Mouse (Mus musculus): ENCODE results near the gene Efna4. TPM values are rescaled to one million over a fixed set of nuclear protein-coding genes. Genes with fewer than 3 reads are reported as not detected.
A peak's percentile ranks its signal among the peaks of the same experiment; 100 is the strongest.

Efna4 gene
- polyA plus RNA-seq (2015; fragmentation: Nextera tagmentation; extraction: Ambion mirVana), result 9.9 and 10.2 TPM in 2 replicates

DNA sequence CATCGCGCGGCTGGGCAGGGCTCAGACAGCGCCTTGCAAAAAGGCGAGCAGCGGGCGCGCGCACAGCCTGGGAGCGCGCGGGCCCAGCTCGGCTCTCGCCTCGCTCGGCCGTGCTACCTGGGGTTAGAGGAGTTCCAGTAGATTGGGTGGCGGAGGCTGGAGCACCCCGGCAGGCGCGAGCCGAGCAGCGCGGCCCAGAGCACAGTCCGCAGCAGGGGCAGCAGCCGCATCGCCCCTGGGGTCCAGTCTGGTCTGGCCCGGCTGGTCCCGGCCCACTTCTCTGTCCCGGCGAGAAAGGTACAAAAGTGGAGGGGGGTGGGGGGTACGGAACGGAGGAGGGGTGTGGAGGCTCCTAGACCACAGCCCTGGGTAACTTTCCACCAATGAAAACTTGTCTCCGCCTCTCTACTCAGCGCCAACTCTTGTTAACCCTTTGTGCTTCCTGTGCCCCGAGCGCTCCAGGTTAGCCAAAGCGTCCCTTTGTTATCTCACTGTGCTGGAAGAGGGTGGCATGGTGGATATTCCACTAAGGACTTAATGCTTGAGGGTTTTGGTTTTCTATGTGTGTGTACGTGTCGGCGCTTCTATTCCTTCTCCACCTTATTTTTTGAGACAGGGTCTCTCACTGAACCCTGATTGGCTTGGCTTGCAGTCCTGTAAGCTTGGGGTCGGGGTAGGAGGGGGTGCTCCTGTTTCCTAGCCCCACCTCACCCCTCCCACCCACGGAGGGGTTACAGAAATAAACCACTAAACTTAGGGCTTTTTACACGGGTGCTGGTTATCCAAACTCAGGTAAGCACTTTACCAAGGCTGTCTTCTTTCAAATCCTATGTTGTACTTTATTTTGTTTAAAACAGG is at the start of gene Efna4:
Gene Efna4 (minus strand): TSS at position 308 of the 858 bp plus-strand sequence.
- Histone ChIP-seq H3K4me3 (peak within 1 kb of the TSS; percentile 77), H3K4me2 (peak within 1 kb of the TSS; percentile 71), H3K36me3 (peaks cover 32% of the 10 kb centered on the region), H3K27me3 (replicated peaks) (0 out of 2 replicates have a peak, but pooled peaks cover 12% of the 10 kb centered on the region), H3K4me1 (peaks cover 33% of the 10 kb centered on the region), H3K9me3 (no peaks in the 10 kb centered on the region), H3K9ac (peak within 1 kb of the TSS; percentile 91), H3K27ac (replicated peaks) (peak within 1 kb of the TSS; percentile 65)
- peak; percentile 68 for ATAC-seq (ENCODE audit: extremely low read depth, insufficient number of reproducible peaks, low FRiP score, low TSS enrichment)
- WGBS, result 1% methylated on average over 44 of the region's 44 CpGs

DNA sequence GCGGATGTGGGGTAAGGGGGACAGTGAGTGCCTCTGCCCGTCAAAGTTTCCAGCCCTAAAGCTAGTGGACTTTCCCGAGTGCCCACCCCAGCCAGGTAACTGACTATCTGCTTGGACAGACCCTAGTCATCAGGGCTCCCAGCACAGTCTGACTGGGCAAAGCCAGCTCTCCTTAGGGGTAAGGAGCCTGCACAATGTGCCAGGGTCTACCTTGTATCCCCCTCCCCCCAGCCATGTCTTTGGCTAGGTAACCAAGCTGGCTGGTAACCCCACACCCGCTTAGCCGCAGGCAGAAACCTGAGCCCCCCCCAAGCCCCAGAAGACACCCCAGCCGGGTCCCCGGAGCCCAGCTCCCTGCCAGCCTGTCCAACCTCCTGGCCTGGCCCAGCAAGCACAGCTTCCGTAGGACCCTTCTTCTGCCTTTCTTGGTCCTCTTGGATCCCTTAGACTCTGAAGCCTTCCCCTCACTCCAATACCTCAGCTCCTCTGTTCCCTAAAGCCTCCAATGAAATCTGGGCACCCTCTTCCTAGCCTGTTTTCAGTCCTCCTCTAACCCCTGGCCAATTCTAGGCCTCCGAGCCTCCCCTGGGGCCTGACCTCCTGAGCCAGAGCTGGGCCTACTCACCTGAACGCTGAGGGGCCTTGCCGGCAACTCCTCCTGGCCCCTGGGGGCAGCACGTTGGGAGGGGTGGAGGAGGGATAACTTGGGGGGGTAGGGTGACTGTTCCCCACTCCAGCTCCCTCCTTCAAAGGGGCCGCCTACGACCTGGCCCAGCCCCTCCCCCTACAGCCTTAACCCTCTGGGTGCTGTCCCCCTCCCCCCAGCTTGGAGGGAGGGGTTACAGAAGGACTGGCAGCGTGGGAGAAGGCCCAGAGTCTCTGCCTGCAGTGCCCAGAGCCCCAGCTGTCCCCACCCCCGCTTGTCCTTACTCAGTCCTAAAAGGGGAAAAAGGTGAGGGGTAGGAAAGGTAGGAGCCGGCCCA is 48.9 kb upstream of the Efna4 start:
- ATAC-seq (ENCODE audit: extremely low read depth, insufficient number of reproducible peaks, low FRiP score, low TSS enrichment), result no peak
- Histone ChIP-seq H3K4me3 (no peak overlapping the region), H3K36me3 (no peaks in the 10 kb centered on the region), H3K4me2 (no peak overlapping the region), H3K27ac (replicated peaks) (no peak overlapping the region), H3K9ac (no peak overlapping the region), H3K27me3 (replicated peaks) (no peaks in the 10 kb centered on the region), H3K9me3 (no peaks in the 10 kb centered on the region), H3K4me1 (peaks cover 55% of the 10 kb centered on the region)
- WGBS, result 67% methylated on average over 17 of the region's 17 CpGs

DNA sequence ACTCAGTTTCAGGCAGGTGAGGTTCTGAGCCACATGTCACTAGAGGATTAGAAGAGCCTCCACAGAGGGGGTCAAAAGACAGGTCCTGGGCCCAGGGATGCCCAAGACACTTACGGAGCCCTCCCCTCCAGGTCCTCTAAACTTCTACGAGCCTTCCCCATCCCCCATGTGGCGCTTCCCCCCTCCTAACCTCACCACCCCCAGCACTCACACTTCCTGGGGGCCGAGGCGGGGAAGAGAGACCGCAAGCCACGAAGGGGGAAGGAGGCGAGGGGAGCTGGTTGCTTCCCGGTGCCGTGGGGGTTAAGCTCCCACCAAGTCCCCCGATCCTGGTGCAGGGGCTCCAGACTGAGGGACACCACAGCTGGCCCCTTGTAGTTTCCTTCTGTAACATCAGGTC is 47.6 kb upstream of the Efna4 start:
- Histone ChIP-seq H3K4me1 (peaks cover 42% of the 10 kb centered on the region), H3K27me3 (replicated peaks) (no peaks in the 10 kb centered on the region), H3K4me2 (no peak overlapping the region), H3K36me3 (peaks cover 10% of the 10 kb centered on the region), H3K4me3 (no peak overlapping the region), H3K9ac (no peak overlapping the region), H3K27ac (replicated peaks) (no peak overlapping the region), H3K9me3 (no peaks in the 10 kb centered on the region)
- no peak for ATAC-seq (ENCODE audit: extremely low read depth, insufficient number of reproducible peaks, low FRiP score, low TSS enrichment)
- 43% methylated on average over 11 of the region's 11 CpGs for WGBS

DNA sequence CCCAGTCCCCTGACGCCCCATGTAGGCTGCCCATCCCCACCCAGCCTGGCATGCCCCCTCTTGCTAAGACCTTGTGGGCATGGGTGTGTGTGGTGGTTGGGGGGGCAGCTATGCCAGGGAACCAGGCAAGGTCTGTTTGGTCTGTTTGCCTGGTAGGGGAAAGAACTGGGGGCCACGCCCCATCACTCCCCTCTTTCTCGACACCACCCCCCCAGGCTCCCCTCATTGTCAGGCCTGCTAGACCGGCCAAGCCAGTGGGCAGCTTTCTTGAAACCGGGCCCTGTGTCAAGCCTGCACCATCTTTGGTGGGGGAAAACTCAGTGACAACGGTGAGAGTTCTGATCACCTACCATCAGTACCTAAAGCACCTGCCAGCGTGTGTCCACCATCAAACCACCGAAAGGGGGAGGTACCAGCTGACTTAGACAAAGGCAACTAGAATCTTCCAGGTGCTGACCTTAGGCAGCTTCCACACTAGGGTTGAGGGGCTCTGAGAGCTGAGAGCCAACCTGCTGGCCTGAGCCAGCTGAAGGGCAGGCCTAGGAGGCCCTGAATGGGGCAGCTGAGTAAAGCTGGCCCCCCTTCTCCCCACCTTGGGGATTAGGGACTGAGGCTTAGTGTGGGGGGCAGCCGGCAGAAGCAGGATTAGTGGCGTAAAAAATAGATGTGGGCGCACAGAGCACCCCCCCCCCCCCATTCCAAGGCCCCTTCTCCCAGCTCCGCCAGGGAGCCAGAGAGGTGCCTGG is 46.7 kb upstream of the Efna4 start:
- Histone ChIP-seq H3K27ac (replicated peaks) (no peak overlapping the region), H3K9me3 (no peaks in the 10 kb centered on the region), H3K4me3 (no peak overlapping the region), H3K36me3 (peaks cover 20% of the 10 kb centered on the region), H3K27me3 (replicated peaks) (no peaks in the 10 kb centered on the region), H3K9ac (peak overlapping the region; percentile 28; the same call in 1 of the 2 replicates), H3K4me1 (peaks cover 33% of the 10 kb centered on the region), H3K4me2 (no peak overlapping the region)
- 74% methylated on average over 12 of the region's 12 CpGs for WGBS
- ATAC-seq (ENCODE audit: extremely low read depth, insufficient number of reproducible peaks, low FRiP score, low TSS enrichment), result no peak

DNA sequence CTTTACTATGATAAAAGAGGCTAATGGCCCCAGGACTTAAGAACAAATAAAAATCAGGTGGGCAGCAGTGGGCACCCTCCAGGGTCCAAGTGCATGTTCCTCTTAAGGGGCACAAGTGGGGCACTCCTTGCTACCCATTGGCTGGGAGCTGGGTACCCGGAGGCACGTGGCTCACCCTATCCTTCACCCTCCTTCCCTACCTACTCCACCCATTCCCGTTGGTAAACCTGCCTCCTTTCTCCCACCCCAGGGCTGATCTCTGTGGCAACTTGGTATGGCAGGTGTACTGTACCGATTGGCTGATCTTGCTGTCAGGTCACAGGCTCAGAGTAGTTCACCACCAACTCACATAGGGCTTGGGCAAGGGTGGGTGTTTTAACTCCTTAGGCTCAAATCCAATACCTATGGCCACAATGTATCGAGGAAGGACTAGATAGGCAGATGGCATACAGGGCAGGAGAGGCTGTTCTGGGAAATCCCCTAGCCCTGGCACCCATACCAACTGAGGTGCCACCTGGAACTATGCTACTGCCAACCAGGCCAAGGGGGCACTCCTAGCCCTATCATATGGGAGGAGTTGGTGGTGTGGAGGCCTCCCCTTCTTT is 45.9 kb upstream of the Efna4 start:
- H3K4me2 ChIP-seq, result no peak overlapping the region
- H3K27ac ChIP-seq (replicated peaks), result no peak overlapping the region
- 78% methylated on average over 5 of the region's 5 CpGs for WGBS
- no peak overlapping the region for H3K4me3 ChIP-seq
- H3K36me3 ChIP-seq, result peaks cover 26% of the 10 kb centered on the region
- ATAC-seq (ENCODE audit: extremely low read depth, insufficient number of reproducible peaks, low FRiP score, low TSS enrichment), result no peak
- no peaks in the 10 kb centered on the region for H3K27me3 ChIP-seq (replicated peaks)
- peaks cover 31% of the 10 kb centered on the region for H3K4me1 ChIP-seq
- no peak overlapping the region for H3K9ac ChIP-seq
- no peaks in the 10 kb centered on the region for H3K9me3 ChIP-seq

DNA sequence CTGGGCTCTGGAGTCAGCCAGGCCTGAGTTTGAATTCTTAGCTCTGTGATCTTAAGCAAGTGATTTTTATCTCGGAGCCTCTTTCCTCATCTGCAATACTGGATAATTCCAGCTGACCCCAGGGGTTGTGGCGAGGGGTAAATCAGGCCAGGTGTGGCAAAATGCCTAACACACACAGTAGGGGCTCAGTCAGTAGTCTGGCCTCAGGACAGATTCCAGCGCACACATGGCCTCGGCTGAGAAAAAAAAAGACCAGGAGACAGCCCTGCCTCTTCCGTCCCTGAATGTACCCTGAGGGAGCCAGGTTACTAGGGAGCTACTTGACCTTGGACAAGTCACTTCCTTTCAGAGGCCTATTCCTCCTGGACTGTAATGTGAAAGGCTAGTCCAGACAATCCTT is 45.1 kb upstream of the Efna4 start:
- peaks cover 32% of the 10 kb centered on the region for H3K4me1 ChIP-seq
- no peaks in the 10 kb centered on the region for H3K27me3 ChIP-seq (replicated peaks)
- no peak overlapping the region for H3K27ac ChIP-seq (replicated peaks)
- H3K36me3 ChIP-seq, result peaks cover 26% of the 10 kb centered on the region
- H3K4me2 ChIP-seq, result no peak overlapping the region
- no peak overlapping the region for H3K4me3 ChIP-seq
- no peaks in the 10 kb centered on the region for H3K9me3 ChIP-seq
- WGBS, result 64% methylated on average over 5 of the region's 5 CpGs
- no peak overlapping the region for H3K9ac ChIP-seq
- no peak for ATAC-seq (ENCODE audit: extremely low read depth, insufficient number of reproducible peaks, low FRiP score, low TSS enrichment)

DNA sequence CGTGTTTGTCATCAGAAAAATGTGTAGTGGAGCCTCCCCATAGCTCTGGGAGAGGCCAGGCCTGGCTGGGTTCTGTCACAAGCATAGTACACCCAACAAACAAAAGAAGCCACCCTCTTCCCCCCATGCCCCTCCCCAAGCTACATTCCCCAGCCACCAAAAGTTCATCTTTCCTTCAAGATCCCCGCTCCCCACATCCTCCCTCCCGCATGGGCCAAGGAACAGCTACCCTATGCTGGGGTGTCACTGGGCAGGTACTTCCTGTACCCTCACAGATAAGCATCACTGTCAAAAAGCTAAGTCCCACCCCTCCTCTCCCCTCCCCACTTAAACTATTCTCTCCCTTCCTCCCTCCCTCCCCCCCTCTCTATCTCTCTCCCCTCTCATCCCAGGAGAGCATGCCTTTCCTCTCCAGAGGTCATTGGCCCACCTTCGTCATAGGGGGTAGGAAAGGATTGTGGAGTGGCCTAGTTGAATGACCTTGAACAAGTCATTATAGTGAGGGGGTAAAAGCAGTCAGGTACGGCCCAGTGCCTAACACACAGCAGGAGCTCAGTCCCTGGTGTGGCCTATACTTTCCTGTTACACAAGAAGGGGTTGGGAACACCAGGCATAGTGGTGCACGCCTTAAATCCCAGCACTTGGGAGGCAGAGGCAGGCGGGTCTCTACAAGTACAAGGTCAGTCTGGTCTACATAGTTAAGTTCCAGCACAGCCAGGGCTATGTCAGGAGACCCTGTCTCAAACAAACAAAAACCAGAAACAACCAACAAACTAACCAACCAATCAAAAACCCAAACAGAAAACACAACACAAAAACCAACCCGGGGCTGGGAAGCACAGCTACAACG is 44.4 kb upstream of the Efna4 start:
- no peaks in the 10 kb centered on the region for H3K27me3 ChIP-seq (replicated peaks)
- H3K4me2 ChIP-seq, result no peak overlapping the region
- no peaks in the 10 kb centered on the region for H3K9me3 ChIP-seq
- no peak overlapping the region for H3K4me3 ChIP-seq
- ATAC-seq (ENCODE audit: extremely low read depth, insufficient number of reproducible peaks, low FRiP score, low TSS enrichment), result no peak
- H3K9ac ChIP-seq, result no peak overlapping the region
- peaks cover 26% of the 10 kb centered on the region for H3K36me3 ChIP-seq
- WGBS, result 79% methylated on average over 9 of the region's 9 CpGs
- H3K27ac ChIP-seq (replicated peaks), result no peak overlapping the region
- H3K4me1 ChIP-seq, result peaks cover 36% of the 10 kb centered on the region

DNA sequence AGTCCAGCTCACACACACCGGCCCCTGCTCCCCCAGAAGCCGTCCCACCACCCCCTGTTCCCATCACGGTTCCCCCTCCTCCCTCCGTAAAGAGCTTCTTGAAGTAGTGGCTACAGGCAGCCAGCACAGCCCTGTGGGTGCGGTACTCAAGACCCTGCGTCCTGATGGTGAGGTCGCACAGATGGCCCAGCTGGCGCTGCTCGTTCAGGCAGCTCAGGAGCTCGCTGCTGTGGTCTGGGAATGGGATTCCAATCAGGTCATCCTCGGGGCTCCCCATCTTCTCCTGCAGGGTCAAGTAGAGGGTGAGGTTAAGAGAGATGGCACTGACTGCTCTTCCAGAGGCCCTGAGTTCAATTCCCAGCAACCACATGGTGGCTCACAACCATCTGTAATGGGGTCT is 43.4 kb upstream of the Efna4 start:
- WGBS, result 83% methylated on average over 11 of the region's 11 CpGs
- Histone ChIP-seq H3K9ac (no peak overlapping the region), H3K9me3 (no peaks in the 10 kb centered on the region), H3K4me2 (no peak overlapping the region), H3K4me3 (no peak overlapping the region), H3K27ac (replicated peaks) (no peak overlapping the region), H3K36me3 (peaks cover 26% of the 10 kb centered on the region), H3K27me3 (replicated peaks) (no peaks in the 10 kb centered on the region), H3K4me1 (peaks cover 31% of the 10 kb centered on the region)
- ATAC-seq (ENCODE audit: extremely low read depth, insufficient number of reproducible peaks, low FRiP score, low TSS enrichment), result no peak

DNA sequence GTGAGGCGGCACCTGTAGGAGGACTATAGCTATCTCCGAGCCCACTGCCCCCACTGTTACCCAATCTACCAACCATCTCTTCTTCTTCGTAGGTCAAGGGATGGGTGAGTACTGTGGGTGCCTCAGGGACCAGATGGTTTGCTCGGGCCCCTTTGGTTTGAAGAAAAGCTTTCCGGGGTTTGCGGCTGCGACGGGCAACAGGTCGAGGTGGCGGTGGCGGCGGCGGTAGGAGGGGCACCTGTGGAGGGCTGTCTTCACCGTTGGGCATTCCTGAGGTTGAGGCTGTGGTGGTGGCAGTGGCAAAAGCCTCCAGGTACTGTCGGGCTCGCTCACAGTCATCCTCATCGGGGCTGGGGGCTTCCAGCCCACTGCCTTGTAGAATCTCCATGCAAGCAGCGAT is 42.9 kb upstream of the Efna4 start:
- no peak overlapping the region for H3K27ac ChIP-seq (replicated peaks)
- ATAC-seq (ENCODE audit: extremely low read depth, insufficient number of reproducible peaks, low FRiP score, low TSS enrichment), result no peak
- WGBS, result 89% methylated on average over 18 of the region's 18 CpGs

DNA sequence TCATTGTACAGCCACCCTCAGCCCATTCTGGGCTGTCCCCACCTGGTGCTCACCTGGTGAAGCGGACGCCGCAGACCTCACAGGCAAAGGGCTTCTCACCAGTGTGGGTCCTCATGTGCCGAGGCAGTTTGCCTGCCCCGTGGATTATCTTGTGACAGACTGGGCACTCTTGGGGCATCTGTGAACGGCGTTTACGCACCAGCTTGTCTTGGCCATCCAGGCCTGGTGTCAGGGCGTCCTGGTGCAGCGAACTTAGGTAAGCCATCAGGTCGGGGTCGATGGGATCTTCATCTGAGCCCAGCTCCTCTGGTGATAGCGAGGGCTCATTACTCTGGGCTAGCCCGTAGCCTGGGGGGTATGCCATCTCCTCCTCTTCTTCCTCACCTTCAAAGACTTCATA is 42.5 kb upstream of the Efna4 start:
- no peaks in the 10 kb centered on the region for H3K9me3 ChIP-seq
- ATAC-seq (ENCODE audit: extremely low read depth, insufficient number of reproducible peaks, low FRiP score, low TSS enrichment), result no peak

More for the DNA sequence above, 42.9 kb upstream of the Efna4 start:
- H3K9ac ChIP-seq, result no peak overlapping the region
- H3K4me3 ChIP-seq, result no peak overlapping the region
- H3K4me2 ChIP-seq, result no peak overlapping the region
- no peaks in the 10 kb centered on the region for H3K9me3 ChIP-seq
- H3K4me1 ChIP-seq, result peaks cover 31% of the 10 kb centered on the region
- H3K36me3 ChIP-seq, result peaks cover 26% of the 10 kb centered on the region
- no peaks in the 10 kb centered on the region for H3K27me3 ChIP-seq (replicated peaks)

More for the DNA sequence above, 42.5 kb upstream of the Efna4 start:
- Histone ChIP-seq H3K9ac (no peak overlapping the region), H3K4me1 (peaks cover 28% of the 10 kb centered on the region), H3K27me3 (replicated peaks) (no peaks in the 10 kb centered on the region), H3K27ac (replicated peaks) (no peak overlapping the region), H3K4me2 (no peak overlapping the region), H3K36me3 (peaks cover 26% of the 10 kb centered on the region), H3K4me3 (no peak overlapping the region)
- WGBS, result 94% methylated on average over 14 of the region's 14 CpGs

Measured in heart, embryonic 13.5 days (tissue).